9 mouse cellular contexts compared by ENCODE assay signal in the genomic region with DNA sequence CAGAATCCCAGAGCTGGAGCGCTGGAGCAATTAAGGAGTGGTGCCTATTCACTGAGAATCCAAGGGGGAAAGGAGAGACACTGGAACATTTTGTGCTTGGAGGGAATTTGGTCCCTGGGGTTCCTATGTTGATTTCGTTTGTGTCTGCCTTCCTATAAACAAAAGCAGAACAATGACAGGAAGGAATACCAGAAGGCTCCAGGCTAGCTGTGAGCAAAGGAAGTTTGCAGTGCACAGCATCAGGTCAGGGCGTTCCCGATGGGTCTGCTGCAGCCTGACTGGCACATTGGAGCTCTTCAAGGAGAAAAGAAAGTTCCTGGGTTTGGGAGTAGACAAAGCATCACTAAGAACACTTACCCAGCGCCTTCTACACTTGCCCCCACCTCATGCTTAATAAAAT. TPM values are rescaled to one million over a fixed set of nuclear protein-coding genes. Genes with fewer than 3 reads are reported as not detected.
DNase-seq lines count a peak whose midpoint lies in the region; ATAC-seq and TF ChIP-seq lines count a peak whose summit lies in the region.
"Had no signal": no experiment of that assay in that cellular context is flagged by ENCODE, and none has a peak within 500 bp of the region (broad histone marks: within the 10 kb centered on the region; RNA-seq: fewer than 3 reads in every experiment).

No protein-coding gene starts in this region.

- H3K36me3 ChIP-seq in embryonic facial prominence, embryonic 13.5 days: no peaks in the 10 kb centered on the region
- no peaks in the 10 kb centered on the region for H3K36me3 ChIP-seq in hindbrain, embryonic 16.5 days (ENCODE audit: control insufficient read depth, insufficient read depth, low read length)
- H3K36me3 ChIP-seq in midbrain, embryonic 12.5 days: no peaks in the 10 kb centered on the region

- H3K27ac ChIP-seq in gastrocnemius, adult 2 months: peak overlapping the region; percentile 87
- H3K27ac ChIP-seq in embryonic facial prominence, embryonic 13.5 days: no peak overlapping the region
- no peak overlapping the region for H3K27ac ChIP-seq in hindbrain, embryonic 16.5 days (ENCODE audit: low read depth, low read length)
- H3K27ac ChIP-seq in midbrain, embryonic 12.5 days (replicated peaks): no peak overlapping the region
- H3K27ac ChIP-seq: liver, embryonic 14.5 days had no signal

- H3K4me2 ChIP-seq in embryonic facial prominence, embryonic 13.5 days: peak overlapping the region; percentile 97; the same call in 1 of the 2 replicates
- peak overlapping the region; percentile 90 for H3K4me2 ChIP-seq in hindbrain, embryonic 16.5 days (ENCODE audit: low read length)
- H3K4me2 ChIP-seq in midbrain, embryonic 12.5 days (replicated peaks): peak overlapping the region; percentile 97; the same call in 1 of the 2 replicates

- H3K4me3 ChIP-seq in gastrocnemius, adult 2 months: peak overlapping the region; percentile 76
- H3K4me3 ChIP-seq in embryonic facial prominence, embryonic 13.5 days: peak overlapping the region; percentile 59
- peak overlapping the region; percentile 82 for H3K4me3 ChIP-seq in hindbrain, embryonic 16.5 days (ENCODE audit: low read length)
- H3K4me3 ChIP-seq in midbrain, embryonic 12.5 days: peak overlapping the region; percentile 64

- peak; percentile 35 for DNase-seq in gastrocnemius, adult 2 months
- DNase-seq in gastrocnemius, postnatal 10 days: no peak
- no peak for DNase-seq in right cerebral cortex, postnatal 4 days
- DNase-seq in left cerebral cortex, adult 8-10 months (ENCODE audit: low spot score in 2 of 2): no peak

- ATAC-seq in embryonic facial prominence, embryonic 13.5 days (ENCODE audit: insufficient number of reproducible peaks, insufficient read depth, low FRiP score, low TSS enrichment, low read depth): no peak
- ATAC-seq in hindbrain, embryonic 16.5 days: no peak
- ATAC-seq in midbrain, embryonic 12.5 days (ENCODE audit: low FRiP score, low read depth): no peak
- ATAC-seq in monocyte, adult 5-6 weeks (replicated peaks; ENCODE audit: insufficient number of reproducible peaks, low FRiP score, low TSS enrichment, poor library complexity, severe bottlenecking): no peak

- peaks cover 30% of the 10 kb centered on the region for H3K27me3 ChIP-seq in embryonic facial prominence, embryonic 13.5 days
- H3K27me3 ChIP-seq in hindbrain, embryonic 16.5 days (replicated peaks; ENCODE audit: control insufficient read depth, insufficient read depth, low read length): no peaks in the 10 kb centered on the region; the same call in 1 of the 2 replicates
- H3K27me3 ChIP-seq in midbrain, embryonic 12.5 days: peaks cover 19% of the 10 kb centered on the region

- intact Hi-C loops in gastrocnemius, adult 2 months (cut with DNase I): loop anchor here (10.0 kb wide), 1 partner anchor 137 kb away; no protein-coding TSS in a partner anchor

- no peaks in the 10 kb centered on the region for H3K9me3 ChIP-seq in embryonic facial prominence, embryonic 13.5 days
- no peaks in the 10 kb centered on the region for H3K9me3 ChIP-seq in hindbrain, embryonic 16.5 days (ENCODE audit: control insufficient read depth, low read length)
- H3K9me3 ChIP-seq in midbrain, embryonic 12.5 days: no peaks in the 10 kb centered on the region

- no peak for TF ChIP-seq CTCF in gastrocnemius, adult 2 months (IDR thresholded peaks at IDR 0.05)

- no peak overlapping the region for H3K9ac ChIP-seq in embryonic facial prominence, embryonic 13.5 days
- H3K9ac ChIP-seq in hindbrain, embryonic 16.5 days (ENCODE audit: low read depth, low read length): peak overlapping the region; percentile 86
- H3K9ac ChIP-seq in midbrain, embryonic 12.5 days (replicated peaks): no peak overlapping the region
- H3K9ac ChIP-seq: liver, embryonic 14.5 days had no signal

- 14% methylated on average over 5 of the region's 5 CpGs for WGBS in embryonic facial prominence, embryonic 13.5 days
- 10% methylated on average over 5 of the region's 5 CpGs for WGBS in hindbrain, embryonic 16.5 days
- 24% methylated on average over 5 of the region's 5 CpGs for WGBS in midbrain, embryonic 12.5 days

- H3K4me1 ChIP-seq in embryonic facial prominence, embryonic 13.5 days: peaks cover 9% of the 10 kb centered on the region
- no peaks in the 10 kb centered on the region; the same call in 1 of the 2 replicates for H3K4me1 ChIP-seq in hindbrain, embryonic 16.5 days (ENCODE audit: control insufficient read depth, insufficient read depth, low read depth, low read length)
- no peaks in the 10 kb centered on the region for H3K4me1 ChIP-seq in midbrain, embryonic 12.5 days

RNA-seq across cellular contexts. Expression of a gene that starts 1.9 kb away (rescaled TPM):
- total RNA-seq in gastrocnemius, adult 2 months (2021): 1 to 10 TPM; 6.6 to 8.4 TPM
- total RNA-seq in gastrocnemius, postnatal 10 days (2021): 1 to 10 TPM; 6.9 to 7.6 TPM
- polyA plus RNA-seq in embryonic facial prominence, embryonic 13.5 days (2015; fragmentation: Nextera tagmentation; extraction: Ambion mirVana): 2.6 and 3.5 TPM in 2 replicates
- polyA plus RNA-seq in hindbrain, embryonic 16.5 days (2015; fragmentation: Nextera tagmentation; extraction: Ambion mirVana): 56.1 and 66.3 TPM in 2 replicates
- polyA plus RNA-seq in midbrain, embryonic 12.5 days (2016; fragmentation: Nextera tagmentation; extraction: Ambion mirVana): 6.0 and 7.9 TPM in 2 replicates
- total RNA-seq in monocyte, adult 5-6 weeks (2017): not detected in 3 replicates
- 10 to 100 TPM; 74.2 to 83.1 (median 78.1) TPM for total RNA-seq in left cerebral cortex, adult 8-10 months (2022)

Comparison
In these comparisons a context has a peak if more than half of its experiments do, and no peak if none do; other contexts are left out.
1. RNA of a gene that starts 1.9 kb away (total RNA-seq): 74.2 to 83.1 TPM in left cerebral cortex, adult 8-10 months; 6.6 to 8.4 TPM in gastrocnemius, adult 2 months, 6.9 to 7.6 TPM in gastrocnemius, postnatal 10 days and not detected in monocyte, adult 5-6 weeks; every median in the first group is over 4 times any median in the second.
2. Peak in every context shown above with its lines, with median percentiles within 50 percentile points of each other: H3K4me3 ChIP-seq and H3K4me2 ChIP-seq.